Mouse (Mus musculus): ENCODE results near the gene Nenf.

The Nenf gene

DNA sequence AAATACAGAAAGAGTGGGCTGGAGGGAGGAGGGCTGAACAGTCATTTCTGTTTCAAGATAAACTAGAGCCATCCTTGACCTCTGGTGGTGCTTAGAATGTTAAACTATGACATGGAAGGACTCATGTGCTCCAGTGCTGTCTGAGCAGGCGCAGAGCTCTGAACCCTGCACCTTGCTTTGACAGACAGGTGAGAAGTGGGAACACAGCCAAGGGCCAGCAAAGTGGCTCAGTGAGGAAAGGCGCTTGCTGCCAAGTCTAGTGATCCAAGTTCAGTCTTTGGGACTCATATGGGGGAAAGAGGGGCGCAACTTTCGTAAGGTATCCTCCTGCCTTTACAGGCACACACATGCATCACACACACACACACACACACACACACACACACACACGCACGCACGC lies 41.8 kb downstream of the Nenf start:
- POLR2A ChIA-PET = interaction anchor here in 2 of 4 experiments (1.0 to 2.0 kb wide), 5 partner anchors 36 to 192 kb away, joined by 3 to 16 read pairs (median 4); no protein-coding TSS in a partner anchor
- CTCF ChIA-PET = interaction anchor here in 3 of 4 experiments (0.7 to 1.6 kb wide), 4 partner anchors 8 to 619 kb away, joined by 3 to 5 read pairs (median 4); no protein-coding TSS in a partner anchor

DNA sequence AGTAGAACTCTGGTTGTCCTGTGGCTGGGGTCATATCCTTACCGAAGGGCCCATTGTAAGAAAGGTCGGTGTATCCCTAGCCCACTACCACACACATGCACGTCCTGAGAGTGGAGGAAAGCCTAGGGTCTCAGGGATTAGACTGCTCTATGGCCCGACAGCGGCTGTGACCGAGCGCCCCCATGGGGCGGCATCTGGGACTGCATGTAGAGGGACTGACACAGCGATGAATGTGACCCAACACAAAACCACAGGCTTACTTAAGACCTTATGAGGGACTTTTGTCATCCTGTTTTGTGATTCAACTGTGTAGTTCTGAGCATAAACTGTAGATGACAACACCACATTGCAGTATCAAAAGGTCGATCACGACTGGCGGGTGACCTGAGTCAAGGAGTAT lies 42.5 kb downstream of the Nenf start:
- ChIA-PET CTCF (interaction anchor here in 3 of 4 experiments (0.6 to 1.4 kb wide), 10 partner anchors 13 to 298 kb away, joined by 3 to 18 read pairs (median 4); no protein-coding TSS in a partner anchor), POLR2A (interaction anchor here in 2 of 4 experiments (0.9 to 1.6 kb wide), 4 partner anchors 86 to 191 kb away, joined by 3 read pairs; no protein-coding TSS in a partner anchor)

- CTCF ChIA-PET = interaction anchor here in 1 of 4 experiments (1.2 kb wide), 1 partner anchor 264 kb away, joined by 3 read pairs; no protein-coding TSS in a partner anchor
- POLR2A ChIA-PET = no interaction called here
Measured at GRCm38 (mm10) chr1:191272660-191273059, 45.3 kb downstream of the Nenf start.

DNA sequence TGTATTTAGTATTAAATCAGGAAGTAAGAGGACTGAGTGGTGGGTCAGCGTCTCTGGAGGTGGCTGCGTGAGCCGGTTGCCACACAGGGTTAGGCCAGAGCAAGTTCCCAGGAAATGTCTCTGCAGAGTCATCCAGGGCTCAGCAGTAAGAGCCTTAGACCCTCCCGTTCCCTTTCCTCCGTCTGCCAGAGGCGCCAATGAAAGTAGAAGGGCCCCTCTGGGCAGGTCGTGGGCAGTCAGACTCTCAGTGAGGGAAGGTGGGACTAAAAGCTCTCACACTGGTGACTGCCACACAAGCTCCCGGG lies 48.4 kb downstream of the Nenf start:
- ChIA-PET POLR2A (interaction anchor here in 3 of 4 experiments (0.5 to 1.8 kb wide), 5 partner anchors 13 to 1092 kb away, joined by 3 to 4 read pairs (median 3); no protein-coding TSS in a partner anchor), CTCF (interaction anchor here in 1 of 4 experiments (0.6 kb wide), 1 partner anchor 1039 kb away, joined by 4 read pairs; no protein-coding TSS in a partner anchor)

GRCm38 (mm10) chr1:191268797-191269647 lies 49.0 kb downstream of the Nenf start:
- ChIA-PET CTCF (interaction anchor here in 2 of 4 experiments (0.6 to 1.6 kb wide), 5 partner anchors 8 to 1039 kb away, joined by 3 to 5 read pairs (median 3); no protein-coding TSS in a partner anchor), POLR2A (interaction anchor here in 3 of 4 experiments (0.6 to 1.8 kb wide), 6 partner anchors 12 to 243 kb away, joined by 3 to 4 read pairs (median 3); partner anchors contain the start of gene Flvcr1 (in 1 of the 3))

GRCm38 (mm10) chr1:191267856-191268255 lies 50.1 kb downstream of the Nenf start:
- CTCF ChIA-PET = interaction anchor here in 2 of 4 experiments (0.6 to 1.6 kb wide), 3 partner anchors 9 to 68 kb away, joined by 3 to 5 read pairs (median 3); no protein-coding TSS in a partner anchor
- POLR2A ChIA-PET = interaction anchor here in 3 of 4 experiments (0.8 to 1.6 kb wide), 6 partner anchors 9 to 242 kb away, joined by 3 to 4 read pairs (median 4); partner anchors contain the start of genes Flvcr1 (in 1 of the 3), Nsl1 (in 1 of the 3) and Tatdn3 (in 1 of the 3)

- POLR2A ChIA-PET = interaction anchor here in 3 of 4 experiments (0.8 to 1.6 kb wide), 3 partner anchors 10 to 204 kb away, joined by 3 to 4 read pairs (median 4); partner anchors contain the start of genes Nsl1 (in 1 of the 3) and Tatdn3 (in 1 of the 3)
- CTCF ChIA-PET = interaction anchor here in 2 of 4 experiments (0.8 to 1.6 kb wide), 2 partner anchors 10 to 18 kb away, joined by 3 to 5 read pairs; no protein-coding TSS in a partner anchor
Measured at GRCm38 (mm10) chr1:191267162-191267561, 50.8 kb downstream of the Nenf start.

GRCm38 (mm10) chr1:191263471-191263870 lies 54.5 kb downstream of the Nenf start:
- ChIA-PET POLR2A (no interaction called here), CTCF (no interaction called here)

DNA sequence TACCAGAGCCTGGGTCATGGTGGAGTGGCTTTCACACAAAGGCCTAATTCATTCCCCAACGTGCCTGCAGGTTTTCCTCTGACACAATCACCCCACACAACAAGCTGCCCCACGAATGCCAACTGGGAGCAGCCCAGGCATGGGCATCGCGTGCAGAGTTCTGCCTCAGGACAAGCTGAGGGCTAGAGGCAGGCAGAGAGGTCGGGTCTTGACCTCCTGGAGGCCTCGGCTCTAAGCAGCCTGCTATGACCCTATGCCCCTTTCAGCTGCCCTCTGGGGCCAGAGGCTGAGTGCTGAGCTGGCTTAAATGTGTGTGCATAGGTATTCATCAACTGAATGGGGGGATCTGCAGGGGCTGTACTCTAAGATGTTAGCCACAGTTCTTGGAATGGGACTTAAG lies 56.1 kb downstream of the Nenf start:
- ChIA-PET CTCF (interaction anchor here in 1 of 4 experiments (0.6 kb wide), 1 partner anchor 1021 kb away, joined by 3 read pairs; no protein-coding TSS in a partner anchor), POLR2A (interaction anchor here in 1 of 4 experiments (0.6 kb wide), 1 partner anchor 207 kb away, joined by 6 read pairs; no protein-coding TSS in a partner anchor)

DNA sequence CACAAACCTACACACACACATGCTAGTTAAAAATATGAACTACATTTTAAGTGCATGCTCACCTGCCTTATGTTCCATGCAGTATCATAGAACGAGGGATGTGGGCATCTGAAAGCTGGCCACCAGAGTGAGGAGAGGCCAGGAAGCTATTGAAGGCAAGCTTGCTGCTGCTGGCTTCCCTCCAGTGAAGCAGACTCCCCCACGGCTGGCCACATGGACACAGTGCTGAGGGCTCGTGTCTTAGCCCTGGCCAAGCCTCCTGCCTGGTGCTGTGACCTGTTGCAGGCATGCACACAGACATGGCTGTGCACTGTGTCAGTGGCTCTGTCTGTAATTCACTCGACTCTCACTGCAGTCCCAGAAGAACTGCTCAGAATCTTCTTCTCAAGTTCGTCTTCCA lies 58.3 kb downstream of the Nenf start:
- ChIA-PET POLR2A (interaction anchor here in 2 of 4 experiments (1.2 to 1.3 kb wide), 2 partner anchors 76 to 138 kb away, joined by 3 read pairs; no protein-coding TSS in a partner anchor), CTCF (interaction anchor here in 1 of 4 experiments (0.7 kb wide), 1 partner anchor 8 kb away, joined by 3 read pairs; no protein-coding TSS in a partner anchor)

GRCm38 (mm10) chr1:191259121-191259520 lies 58.9 kb downstream of the Nenf start:
- ChIA-PET POLR2A (interaction anchor here in 2 of 4 experiments (1.2 to 1.3 kb wide), 2 partner anchors 76 to 138 kb away, joined by 3 read pairs; no protein-coding TSS in a partner anchor), CTCF (no interaction called here)

- CTCF ChIA-PET = no interaction called here
- POLR2A ChIA-PET = interaction anchor here in 3 of 4 experiments (1.2 to 1.3 kb wide), 4 partner anchors 75 to 139 kb away, joined by 3 read pairs; no protein-coding TSS in a partner anchor
Measured at GRCm38 (mm10) chr1:191258521-191258920, 59.5 kb downstream of the Nenf start.

- ChIA-PET CTCF (interaction anchor here in 1 of 4 experiments (0.6 kb wide), 1 partner anchor 10 kb away, joined by 7 read pairs; no protein-coding TSS in a partner anchor), POLR2A (interaction anchor here in 2 of 4 experiments (1.0 to 1.4 kb wide), 6 partner anchors 10 to 139 kb away, joined by 3 to 4 read pairs (median 3); no protein-coding TSS in a partner anchor)
Measured at GRCm38 (mm10) chr1:191257981-191258380, 60.0 kb downstream of the Nenf start.

DNA sequence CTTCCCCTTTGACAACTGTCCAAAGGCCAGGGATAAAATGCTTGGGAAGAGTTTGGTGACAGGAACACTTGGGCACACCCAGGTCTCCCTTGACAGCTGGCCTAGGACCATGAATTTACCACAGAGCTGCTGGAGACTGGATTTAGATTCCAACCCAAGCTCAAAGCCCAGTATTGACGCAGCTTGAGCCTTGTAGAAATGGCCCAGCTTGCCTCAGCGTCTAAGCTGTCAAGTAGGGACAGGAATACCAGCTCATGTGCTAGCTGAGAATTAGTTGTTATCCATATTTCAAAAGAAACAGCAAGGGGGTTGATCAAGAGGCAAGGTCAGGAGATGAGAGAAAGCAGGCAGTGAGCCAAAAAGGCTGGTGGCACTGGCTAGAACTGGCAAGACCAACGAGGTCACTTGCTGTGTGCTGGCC lies 60.6 kb downstream of the Nenf start:
- ChIA-PET CTCF (interaction anchor here in 1 of 4 experiments (1.0 kb wide), 1 partner anchor 31 kb away, joined by 4 read pairs; no protein-coding TSS in a partner anchor), POLR2A (interaction anchor here in 2 of 4 experiments (0.6 to 1.5 kb wide), 12 partner anchors 11 to 255 kb away, joined by 3 to 6 read pairs (median 3); partner anchors contain the start of gene Flvcr1 (in 1 of the 2))
